Mouse (Mus musculus) layer of hippocampus, adult 11-12 months (tissue): ENCODE measurements around the gene Ubqln4.
"Not testable (repeated sequence)": the region's sequence is repeated elsewhere in the genome, so short reads cannot be mapped to it uniquely, and the experiment has no call there.

Experiments used
- DNase-seq: peaks from one replicate; pipeline ENCODE4 v3.0.0; 2022; ENCODE audit warnings: low spot score

Ubqln4 gene

DNA sequence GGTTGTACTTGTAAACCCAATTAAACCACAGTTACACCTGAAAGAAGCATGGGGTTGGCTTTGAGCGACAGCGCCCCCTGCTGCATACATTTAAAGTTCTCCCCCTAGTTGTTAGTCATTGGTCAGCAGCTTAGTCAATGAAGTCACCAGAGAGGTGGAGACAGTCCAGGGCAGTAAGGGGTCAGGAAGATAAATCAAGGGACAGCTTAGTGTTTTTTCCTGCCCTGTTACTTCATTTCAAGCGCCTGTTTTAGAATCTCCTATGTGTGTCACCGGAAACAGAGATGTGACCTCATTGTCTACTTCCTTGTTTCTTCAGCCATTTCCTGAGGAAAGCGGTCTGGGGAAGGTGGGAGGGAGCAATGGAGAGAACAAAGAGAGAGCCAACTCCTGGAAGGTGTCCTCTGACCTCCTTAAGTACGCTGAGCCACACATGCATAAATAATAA, 50.2 kb downstream of the Ubqln4 start:
- peak; percentile 55 for DNase-seq

- DNase-seq = no peak
Measured at GRCm38 (mm10) chr3:88604863-88605262, 51.3 kb downstream of the Ubqln4 start.

- not testable (repeated sequence) for DNase-seq
Measured at GRCm38 (mm10) chr3:88605666-88606065, 52.1 kb downstream of the Ubqln4 start, which contains the start of gene Arhgef2. Gene Arhgef2 (plus strand): TSS chr3:88605966.

DNA sequence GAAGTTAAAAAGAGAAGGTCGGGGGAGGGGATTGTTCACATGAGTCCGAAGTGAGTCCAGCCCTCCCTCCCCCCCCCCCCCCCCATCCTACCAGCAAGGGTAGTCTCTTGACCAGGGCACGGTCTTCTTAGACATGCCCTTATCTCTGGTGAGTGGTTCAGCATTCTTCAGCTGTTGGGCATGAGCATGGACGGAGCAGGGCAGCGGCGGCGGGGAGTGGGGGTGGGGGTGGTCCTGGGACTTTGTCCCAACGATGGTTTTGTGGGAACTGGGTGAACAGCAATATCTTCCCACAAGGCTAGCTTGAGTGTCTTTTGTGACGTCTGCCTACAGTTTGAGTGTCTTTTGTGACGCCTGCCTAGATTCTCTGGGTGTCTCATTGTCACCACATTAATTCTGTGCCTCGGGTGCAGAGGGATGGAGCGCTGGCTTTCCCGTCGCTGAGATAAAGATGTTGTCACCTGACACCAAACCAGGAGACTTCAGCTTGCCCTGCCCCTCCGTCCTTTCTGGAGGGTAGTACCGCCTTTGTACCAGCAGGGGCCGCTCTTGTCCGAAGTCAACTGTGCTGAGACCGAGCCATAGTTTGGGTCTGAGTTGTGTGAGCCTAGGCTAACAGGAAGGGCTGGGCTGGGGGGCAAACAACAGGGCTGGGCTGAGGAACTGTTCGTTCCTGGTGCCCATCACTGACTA, 53.7 kb downstream of the Ubqln4 start:
- peak; percentile 93 for DNase-seq

- no peak for DNase-seq
Measured at GRCm38 (mm10) chr3:88607758-88608138, 54.2 kb downstream of the Ubqln4 start.

DNA sequence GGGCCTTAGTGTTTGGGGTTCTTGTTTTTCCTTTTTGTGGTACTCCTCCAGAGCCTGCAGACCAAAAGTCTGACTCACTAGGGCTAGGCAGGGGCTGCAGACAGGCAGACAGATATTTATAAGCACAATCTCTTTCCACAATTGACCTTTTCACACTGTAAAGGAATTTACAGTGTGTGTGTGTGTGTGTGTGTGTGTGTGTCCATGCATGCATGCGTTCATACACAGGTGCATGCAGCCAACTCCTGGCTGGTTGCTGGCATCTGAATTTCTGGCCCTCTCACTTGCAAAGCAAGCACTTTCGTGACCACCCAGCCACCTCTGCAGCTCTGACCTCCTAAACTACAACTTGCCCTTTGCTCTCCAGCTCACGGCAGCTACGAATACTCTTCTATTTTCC, 55.5 kb downstream of the Ubqln4 start:
- DNase-seq = no peak

DNA sequence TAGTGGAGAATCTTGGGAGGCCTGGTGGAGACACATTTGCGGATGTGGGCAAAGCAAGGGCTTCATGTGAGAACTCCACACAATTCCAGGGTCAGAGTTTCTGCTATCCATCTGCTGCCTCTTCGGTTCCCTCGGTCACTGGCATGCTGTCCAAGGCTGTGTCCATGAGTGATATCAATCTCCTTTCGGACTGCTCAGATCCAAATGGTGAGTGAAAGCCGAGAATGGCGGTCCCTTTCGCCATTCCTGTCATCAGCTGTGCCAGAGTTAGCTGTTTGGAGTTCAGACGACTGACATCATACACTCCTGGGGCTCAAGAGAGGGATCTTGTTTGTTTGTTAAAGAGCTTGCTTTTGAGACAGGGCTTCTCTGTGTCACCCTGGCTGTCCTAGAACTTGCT, 60.9 kb downstream of the Ubqln4 start:
- no peak for DNase-seq

DNA sequence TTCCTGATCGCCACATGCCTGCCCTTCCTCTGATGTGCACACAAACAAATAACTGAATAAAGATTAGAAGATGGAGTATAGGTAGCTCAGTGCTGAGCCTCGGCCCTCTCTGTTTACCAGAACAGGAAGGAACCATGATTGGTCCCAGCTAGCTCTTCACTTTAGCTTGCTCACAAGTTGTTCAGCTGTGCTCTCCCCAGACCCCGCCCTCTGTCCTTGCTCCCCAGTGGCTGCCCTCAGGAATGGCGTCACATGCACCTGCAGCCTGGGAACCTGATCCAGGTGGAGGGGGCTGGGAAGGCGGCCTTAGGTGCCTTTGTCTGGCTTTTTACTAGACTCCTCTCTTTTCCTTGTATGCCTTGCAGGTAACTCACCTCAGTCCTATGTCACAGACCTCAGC, 61.6 kb downstream of the Ubqln4 start:
- no peak for DNase-seq

DNA sequence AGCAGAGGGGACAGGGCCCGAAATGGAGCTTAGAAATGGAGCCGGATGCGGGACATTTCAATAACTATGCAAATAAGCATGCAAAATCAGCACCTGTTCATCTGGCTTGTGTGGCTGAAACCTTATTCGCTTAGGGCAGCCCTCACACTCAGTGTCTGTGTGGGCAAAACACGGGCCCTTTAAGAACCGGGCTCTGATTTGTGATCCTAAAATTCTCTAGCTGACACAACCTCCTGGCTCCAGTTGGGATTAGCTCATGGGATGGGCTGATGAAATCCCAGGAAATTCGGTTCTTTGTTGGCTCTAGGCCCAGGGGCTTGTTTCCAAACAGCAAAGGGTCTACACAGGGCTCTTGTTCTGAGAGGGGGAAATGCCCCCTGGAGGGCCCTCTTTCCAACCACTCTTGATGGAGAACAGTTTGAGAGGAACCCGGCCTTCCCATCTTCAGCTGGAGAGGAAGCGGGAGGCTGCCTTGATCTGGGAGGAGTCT, 62.4 kb downstream of the Ubqln4 start:
- peak; percentile 27 for DNase-seq

DNA sequence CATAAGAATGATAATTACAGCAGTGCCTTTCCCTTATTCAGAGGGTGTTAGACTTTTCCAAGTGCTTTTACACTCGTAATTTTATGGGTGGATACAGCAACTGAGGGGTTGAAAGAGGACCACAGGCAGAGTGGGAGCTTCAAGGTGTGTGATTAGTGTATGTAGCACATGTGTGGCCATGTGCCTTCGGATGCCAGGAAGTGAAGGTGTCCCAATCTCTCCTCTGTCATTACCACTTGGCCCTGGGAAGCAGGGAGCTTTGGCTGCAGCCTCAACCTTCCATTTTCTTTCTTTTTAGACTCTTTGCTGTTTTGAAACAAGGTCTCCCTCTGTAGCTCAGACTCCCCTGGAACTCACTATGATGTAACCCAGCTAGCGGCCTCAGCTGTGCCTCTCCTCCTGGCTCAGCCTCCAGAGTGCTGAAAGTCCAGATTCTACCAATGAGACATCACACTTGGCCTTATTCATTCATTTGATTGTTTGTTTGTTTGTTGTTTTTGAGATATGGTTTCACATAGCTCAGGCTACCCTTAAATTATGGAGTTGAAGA, 63.5 kb downstream of the Ubqln4 start:
- DNase-seq = no peak

DNA sequence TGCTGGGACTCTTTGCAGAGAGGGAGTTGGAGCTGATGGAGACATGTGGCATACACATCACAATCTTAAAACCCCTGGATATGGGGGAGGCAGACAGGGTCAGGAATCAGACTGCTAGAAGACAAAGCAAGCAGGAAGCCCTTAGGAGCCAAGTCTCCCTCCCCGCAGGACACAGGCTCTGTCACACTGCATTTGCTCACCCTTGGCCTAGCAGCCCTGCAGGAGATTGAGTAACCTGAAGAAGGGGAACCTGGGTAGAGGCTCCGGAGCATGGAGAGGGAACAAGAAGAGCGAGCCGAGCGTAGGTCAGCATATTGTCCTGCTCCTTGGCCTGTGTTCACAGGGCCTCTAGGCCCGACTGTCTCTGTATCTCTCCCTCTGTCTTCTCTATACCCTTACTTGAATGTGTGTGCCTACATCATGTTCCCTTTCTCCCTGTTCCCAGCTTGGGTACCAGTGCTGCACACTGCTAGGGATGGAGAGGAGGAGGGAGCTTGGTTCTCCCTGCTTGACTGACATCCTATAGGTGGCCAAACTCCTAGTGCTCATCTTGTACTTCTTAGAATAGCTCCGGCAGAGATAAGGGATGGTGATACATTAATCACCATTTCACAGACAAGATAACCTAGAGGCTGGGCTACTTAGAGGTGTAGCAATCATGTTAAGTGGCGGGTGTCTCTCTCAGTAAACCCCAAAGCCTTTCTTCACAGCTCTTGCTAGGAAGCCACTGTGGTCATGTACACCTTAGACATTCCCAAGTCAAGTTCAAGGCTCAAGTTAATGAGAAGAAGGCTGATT, 64.7 kb downstream of the Ubqln4 start:
- no peak for DNase-seq
